16 mouse cellular contexts compared by ENCODE assay signal in the genomic region with DNA sequence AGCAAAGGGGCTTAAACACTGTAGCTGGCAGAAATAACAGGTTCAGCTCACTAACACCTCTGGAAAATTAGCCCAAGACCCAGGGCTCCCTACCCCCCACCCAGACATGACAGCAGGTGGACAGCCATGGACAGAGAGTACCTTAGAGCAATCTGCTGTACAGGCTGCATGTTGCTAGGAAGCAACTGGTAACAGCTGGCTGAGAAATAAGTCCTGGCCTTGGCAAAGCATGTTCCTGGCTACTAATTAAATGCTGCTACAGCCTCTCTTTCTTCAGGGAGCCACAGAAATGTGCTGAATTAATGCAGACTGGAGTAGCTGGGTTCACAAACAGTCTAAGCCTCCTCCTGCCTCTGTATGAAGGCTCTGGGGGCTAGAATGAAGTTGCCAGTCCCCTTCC. TPM values are rescaled to one million over a fixed set of nuclear protein-coding genes. Genes with fewer than 3 reads are reported as not detected.
DNase-seq lines count a peak whose midpoint lies in the region; ATAC-seq and TF ChIP-seq lines count a peak whose summit lies in the region.
"Had no signal": no experiment of that assay in that cellular context is flagged by ENCODE, and none has a peak within 500 bp of the region (broad histone marks: within the 10 kb centered on the region; RNA-seq: fewer than 3 reads in every experiment).

No protein-coding gene starts in this region.

- no peaks in the 10 kb centered on the region for H3K9me3 ChIP-seq in neural tube, embryonic 12.5 days
- H3K9me3 ChIP-seq in neural tube, embryonic 15.5 days (replicated peaks): no peaks in the 10 kb centered on the region
- no peaks in the 10 kb centered on the region for H3K9me3 ChIP-seq in lung, postnatal 0 days (ENCODE audit: low read length)
- H3K9me3 ChIP-seq: embryonic facial prominence, embryonic 12.5 days; intestine, embryonic 15.5 days had no signal

- peak overlapping the region; percentile 1 for H3K27ac ChIP-seq in gastrocnemius, adult 2 months
- no peak overlapping the region for H3K27ac ChIP-seq in neural tube, embryonic 12.5 days
- H3K27ac ChIP-seq in neural tube, embryonic 15.5 days (replicated peaks): no peak overlapping the region
- no peak overlapping the region for H3K27ac ChIP-seq in lung, postnatal 0 days (ENCODE audit: low read length)
- H3K27ac ChIP-seq: embryonic facial prominence, embryonic 12.5 days; intestine, embryonic 15.5 days had no signal

- no peaks in the 10 kb centered on the region for H3K27me3 ChIP-seq in neural tube, embryonic 12.5 days (replicated peaks)
- no peaks in the 10 kb centered on the region for H3K27me3 ChIP-seq in neural tube, embryonic 15.5 days (replicated peaks)
- H3K27me3 ChIP-seq in lung, postnatal 0 days (replicated peaks; ENCODE audit: insufficient read depth, low read length): no peaks in the 10 kb centered on the region
- H3K27me3 ChIP-seq: embryonic facial prominence, embryonic 12.5 days; intestine, embryonic 15.5 days; Patski had no signal

- intact Hi-C loops in gastrocnemius, adult 2 months (cut with DNase I): no loop called here
- intact Hi-C loops in heart, postnatal 36 days (cut with DNase I): no loop called here

- ATAC-seq in neural tube, embryonic 12.5 days (ENCODE audit: low FRiP score, low read depth): no peak
- no peak; the same call in 1 of the 2 replicates for ATAC-seq in neural tube, embryonic 15.5 days (ENCODE audit: low FRiP score)
- no peak for ATAC-seq in lung, postnatal 0 days
- ATAC-seq: intestine, embryonic 15.5 days; Patski had no signal

- peak; percentile 29 for DNase-seq in gastrocnemius, adult 2 months
- DNase-seq in gastrocnemius, adult 8-10 months (ENCODE audit: low spot score in 2 of 2): no peak
- DNase-seq in kidney, postnatal 14 days: peak; percentile 49
- DNase-seq in lung, postnatal 0 days (ENCODE audit: low spot score): no peak
- DNase-seq in heart, postnatal 36 days: no peak
- DNase-seq: B cell, adult 2 months; cerebellum, adult 18-20 months; gastrocnemius, postnatal 10 days; heart, postnatal 10 days; lung, embryonic 14.5 days; thymus, postnatal 4 days had no signal

- H3K4me1 ChIP-seq in neural tube, embryonic 12.5 days: no peaks in the 10 kb centered on the region
- H3K4me1 ChIP-seq in neural tube, embryonic 15.5 days: peaks cover 9% of the 10 kb centered on the region; the same call in 1 of the 2 replicates
- no peaks in the 10 kb centered on the region for H3K4me1 ChIP-seq in lung, postnatal 0 days (ENCODE audit: insufficient read depth, low read depth, low read length)
- H3K4me1 ChIP-seq: embryonic facial prominence, embryonic 12.5 days; intestine, embryonic 15.5 days had no signal

- H3K9ac ChIP-seq in neural tube, embryonic 12.5 days: 0 out of 2 replicates have a peak overlapping the region, but pooled peaks have one; percentile 13
- H3K9ac ChIP-seq in neural tube, embryonic 15.5 days (replicated peaks): no peak overlapping the region
- no peak overlapping the region for H3K9ac ChIP-seq in lung, postnatal 0 days (replicated peaks; ENCODE audit: low read depth)
- H3K9ac ChIP-seq: embryonic facial prominence, embryonic 12.5 days; intestine, embryonic 15.5 days; lung, embryonic 14.5 days had no signal

- TF ChIP-seq EP300 in lung, postnatal 0 days (IDR thresholded peaks at IDR 0.05): no peak

- H3K36me3 ChIP-seq in neural tube, embryonic 12.5 days: no peaks in the 10 kb centered on the region
- no peaks in the 10 kb centered on the region for H3K36me3 ChIP-seq in neural tube, embryonic 15.5 days
- H3K36me3 ChIP-seq in lung, postnatal 0 days (ENCODE audit: insufficient read depth, low read length): no peaks in the 10 kb centered on the region
- H3K36me3 ChIP-seq: embryonic facial prominence, embryonic 12.5 days; intestine, embryonic 15.5 days had no signal

- TF ChIP-seq CTCF in gastrocnemius, adult 2 months (IDR thresholded peaks at IDR 0.05): no peak
- TF ChIP-seq CTCF in lung, postnatal 0 days (IDR thresholded peaks at IDR 0.05): no peak

- H3K4me3 ChIP-seq in gastrocnemius, adult 2 months: no peak overlapping the region
- H3K4me3 ChIP-seq in neural tube, embryonic 12.5 days: no peak overlapping the region
- H3K4me3 ChIP-seq in neural tube, embryonic 15.5 days (replicated peaks): no peak overlapping the region
- no peak overlapping the region for H3K4me3 ChIP-seq in lung, postnatal 0 days (ENCODE audit: low read depth, low read length)
- H3K4me3 ChIP-seq: embryonic facial prominence, embryonic 12.5 days; intestine, embryonic 15.5 days had no signal

- no peak overlapping the region for H3K4me2 ChIP-seq in neural tube, embryonic 12.5 days (replicated peaks)
- H3K4me2 ChIP-seq in neural tube, embryonic 15.5 days: no peak overlapping the region
- no peak overlapping the region for H3K4me2 ChIP-seq in lung, postnatal 0 days (replicated peaks; ENCODE audit: low read depth, low read length)
- H3K4me2 ChIP-seq: embryonic facial prominence, embryonic 12.5 days; intestine, embryonic 15.5 days; lung, embryonic 14.5 days had no signal

RNA-seq across cellular contexts. Expression of gene Mrpl46, which starts 31.4 kb away (rescaled TPM):
- total RNA-seq in gastrocnemius, adult 2 months (2021): 10 to 100 TPM; 22.3 to 34.2 TPM
- 10 to 100 TPM; 25.3 to 29.7 (median 26.6) TPM for total RNA-seq in gastrocnemius, adult 8-10 months (2022)
- 61.3 and 65.2 TPM in 2 replicates for polyA plus RNA-seq in neural tube, embryonic 12.5 days (2016; fragmentation: Nextera tagmentation; extraction: Ambion mirVana)
- polyA plus RNA-seq in neural tube, embryonic 15.5 days (2015; fragmentation: Nextera tagmentation; extraction: Ambion mirVana): 60.2 and 60.5 TPM in 2 replicates
- 41.7 and 43.1 TPM in 2 replicates for polyA plus RNA-seq in lung, postnatal 0 days (2015; fragmentation: Nextera tagmentation; extraction: Ambion mirVana)
- 10 to 100 TPM; 50.3 to 57.4 TPM for total RNA-seq in heart, postnatal 36 days (2021)

RNA-seq across cellular contexts. Expression of gene Mrps11, which starts 31.8 kb away (rescaled TPM):
- total RNA-seq in gastrocnemius, adult 2 months (2021): 10 to 100 TPM; 27.7 to 37.1 TPM
- total RNA-seq in gastrocnemius, adult 8-10 months (2022): 10 to 100 TPM; 26.4 to 34.9 (median 30.2) TPM
- polyA plus RNA-seq in neural tube, embryonic 12.5 days (2016; fragmentation: Nextera tagmentation; extraction: Ambion mirVana): 70.1 and 70.8 TPM in 2 replicates
- 74.5 and 76.8 TPM in 2 replicates for polyA plus RNA-seq in neural tube, embryonic 15.5 days (2015; fragmentation: Nextera tagmentation; extraction: Ambion mirVana)
- 39.8 and 46.4 TPM in 2 replicates for polyA plus RNA-seq in lung, postnatal 0 days (2015; fragmentation: Nextera tagmentation; extraction: Ambion mirVana)
- 10 to 100 TPM; 45.4 to 46.9 TPM for total RNA-seq in heart, postnatal 36 days (2021)

RNA-seq across cellular contexts. Expression of gene Det1, which starts 32.3 kb away (rescaled TPM):
- total RNA-seq in gastrocnemius, adult 2 months (2021): 10 to 100 TPM; 17.9 to 22.1 TPM
- total RNA-seq in gastrocnemius, adult 8-10 months (2022): 10 to 100 TPM; 22.8 to 29.3 (median 23.3) TPM
- 19.7 TPM in 2 replicates for polyA plus RNA-seq in neural tube, embryonic 12.5 days (2016; fragmentation: Nextera tagmentation; extraction: Ambion mirVana)
- 12.6 and 13.5 TPM in 2 replicates for polyA plus RNA-seq in neural tube, embryonic 15.5 days (2015; fragmentation: Nextera tagmentation; extraction: Ambion mirVana)
- polyA plus RNA-seq in lung, postnatal 0 days (2015; fragmentation: Nextera tagmentation; extraction: Ambion mirVana): 7.8 and 8.5 TPM in 2 replicates
- total RNA-seq in heart, postnatal 36 days (2021): 10 to 100 TPM; 12.1 to 14.4 TPM

Comparison
In these comparisons a context has a peak if more than half of its experiments do, and no peak if none do; other contexts are left out.
1. DNase-seq: peak in gastrocnemius, adult 2 months (single experiment) and kidney, postnatal 14 days (single experiment); none in gastrocnemius, adult 8-10 months (0 of 2), lung, postnatal 0 days (single experiment) and heart, postnatal 36 days (0 of 2).